Mouse (Mus musculus): ENCODE measurements at regions not wholly inside any gene's neighbourhood (a gene's known extent, or its start where the extent isn't known, plus 50 kb on each side); places are given as distances from the start of the nearest gene placed in this dataset.
A peak's percentile ranks its signal among the peaks of the same experiment; 100 is the strongest.

DNA sequence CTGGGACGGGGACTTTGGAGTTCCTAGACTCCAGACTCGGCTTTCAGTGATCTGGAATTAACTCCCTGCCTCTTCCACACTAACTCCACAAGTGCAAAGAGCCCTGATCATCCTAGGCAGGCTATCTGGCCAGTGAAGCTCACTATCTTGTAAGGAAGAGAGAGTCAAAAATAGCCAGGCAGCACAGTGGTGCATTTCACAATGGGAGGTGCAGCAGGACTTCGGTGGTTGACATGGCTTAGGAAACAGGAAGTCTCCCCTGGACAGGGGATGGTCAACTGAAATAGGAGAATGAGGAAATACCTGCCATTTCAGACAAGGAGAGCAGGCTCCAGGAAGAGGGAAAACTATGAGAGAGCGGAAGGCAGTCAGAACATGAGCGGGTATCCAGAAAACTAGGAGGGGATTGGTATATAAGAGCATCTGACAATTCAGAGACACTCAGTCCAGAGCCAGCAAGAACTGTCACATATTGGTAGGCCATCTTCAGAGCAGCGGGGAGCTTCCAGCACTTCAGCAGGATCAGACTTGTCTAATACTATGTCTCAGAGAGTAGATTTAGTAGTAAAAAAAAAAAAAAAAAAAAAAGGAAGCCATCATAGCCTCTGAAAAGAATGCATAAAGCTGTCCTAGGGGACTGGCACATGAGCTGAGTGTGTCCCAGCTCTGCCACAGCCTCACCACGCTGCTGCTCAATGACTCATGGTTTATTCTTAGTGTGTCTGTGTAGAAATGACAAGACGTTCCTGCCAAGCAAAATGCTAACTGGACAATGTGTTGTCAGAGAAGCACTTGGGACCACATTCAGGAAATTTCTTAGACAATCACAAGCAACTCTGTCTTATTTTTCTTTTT, 184.5 kb upstream of the Cpeb2 start:
- DNase-seq (ENCODE audit: low spot score in 2 of 2): peak; percentile 38 to 56

GRCm38 (mm10) chr5:43049381-43050301, 183.3 kb upstream of the Cpeb2 start:
- no peak for DNase-seq (ENCODE audit: low spot score in 2 of 2)

DNA sequence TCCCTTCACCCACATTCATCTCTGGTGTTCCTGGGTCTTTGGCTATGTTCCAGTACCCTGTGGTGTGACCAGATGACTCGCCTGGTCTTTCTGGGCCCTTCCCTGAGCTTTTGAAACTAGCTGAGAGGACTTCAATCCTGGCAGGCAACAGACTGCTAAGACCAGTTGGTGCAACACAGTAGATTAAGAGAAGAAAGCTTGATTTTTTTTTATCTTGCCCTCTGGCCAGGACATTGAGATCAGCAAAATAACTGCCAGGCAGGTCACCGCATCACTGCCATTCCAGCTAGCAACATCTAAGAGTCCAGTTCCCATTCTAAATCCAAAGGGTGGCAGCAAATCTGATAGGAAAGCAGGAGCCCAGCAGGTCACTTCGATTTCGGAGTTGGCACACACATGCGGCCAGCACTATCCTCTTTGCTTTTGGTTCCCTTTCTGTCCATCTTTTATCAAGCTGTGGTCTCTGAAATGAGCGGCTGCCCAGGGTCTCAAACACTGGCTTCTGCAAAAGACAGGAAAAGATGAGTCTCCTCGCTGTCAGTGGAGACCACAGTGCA, 181.9 kb upstream of the Cpeb2 start:
- no peak for DNase-seq (ENCODE audit: low spot score in 2 of 2)

DNA sequence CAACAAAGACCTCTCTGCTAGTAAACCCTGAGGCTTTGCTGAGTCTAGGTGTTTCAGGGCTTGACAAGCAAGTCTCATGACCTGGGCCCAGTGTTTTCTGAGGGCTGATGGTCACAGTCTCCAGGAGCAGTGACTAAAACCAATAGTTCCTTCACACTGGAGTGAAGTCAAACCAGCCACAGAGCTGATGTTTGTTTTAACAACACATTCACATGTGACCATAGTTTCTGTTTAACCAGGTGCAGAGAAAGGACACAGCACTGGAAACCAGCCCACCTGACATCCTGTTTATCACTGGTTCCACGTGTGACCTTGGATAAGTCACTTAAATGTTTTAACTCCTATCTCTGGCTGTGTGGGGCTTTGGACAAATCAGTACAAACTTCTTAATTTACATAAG, 180.3 kb upstream of the Cpeb2 start:
- no peak for DNase-seq (ENCODE audit: low spot score in 2 of 2)

DNA sequence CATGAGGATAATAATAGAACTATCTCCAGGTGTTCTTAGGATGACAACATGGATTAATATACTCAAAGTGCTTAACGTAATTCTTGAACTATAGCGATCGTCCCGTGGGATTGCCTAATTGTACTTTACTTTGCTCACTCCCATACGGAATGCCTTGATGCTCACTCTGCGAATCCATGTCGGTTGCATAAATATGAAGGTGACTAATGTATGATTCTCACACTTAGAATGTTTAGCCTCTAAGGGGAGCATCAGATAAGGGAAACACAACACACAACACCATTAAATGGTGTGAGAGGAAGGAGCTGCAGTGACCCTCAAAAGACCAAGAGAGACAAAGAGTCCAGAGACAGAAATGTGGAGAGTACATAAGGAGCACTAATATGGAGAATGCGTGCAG, 178.4 kb upstream of the Cpeb2 start:
- DNase-seq (ENCODE audit: low spot score in 2 of 2): no peak

DNA sequence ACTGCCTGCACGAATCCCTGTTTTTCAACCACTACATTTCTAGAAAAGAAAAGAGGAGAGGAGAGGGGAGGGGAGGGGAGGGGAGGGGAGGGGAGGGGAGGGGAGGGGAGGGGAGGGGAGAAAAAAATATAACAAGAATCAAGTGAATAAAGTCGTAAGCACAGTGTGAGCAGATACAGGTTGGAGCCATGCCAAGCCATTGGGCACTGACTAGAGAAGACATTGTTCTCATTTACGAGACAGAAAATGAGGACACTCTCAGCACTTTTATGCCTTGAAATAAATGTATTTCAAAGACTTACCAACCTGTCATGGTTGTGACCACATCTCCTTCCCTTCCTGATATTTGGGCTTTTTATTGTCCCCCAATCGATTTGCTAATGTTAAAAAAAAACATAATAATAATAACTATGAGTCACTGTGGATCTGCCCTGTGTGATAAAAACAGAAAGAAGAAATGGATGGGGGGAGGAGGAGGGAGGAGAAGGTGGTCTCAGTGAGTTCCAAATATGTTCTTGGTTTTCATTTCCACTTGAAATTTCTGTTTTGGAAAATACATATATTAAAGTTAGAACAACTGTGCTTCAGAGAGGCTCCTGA, 177.8 kb upstream of the Cpeb2 start:
- no peak for DNase-seq (ENCODE audit: low spot score in 2 of 2)

DNA sequence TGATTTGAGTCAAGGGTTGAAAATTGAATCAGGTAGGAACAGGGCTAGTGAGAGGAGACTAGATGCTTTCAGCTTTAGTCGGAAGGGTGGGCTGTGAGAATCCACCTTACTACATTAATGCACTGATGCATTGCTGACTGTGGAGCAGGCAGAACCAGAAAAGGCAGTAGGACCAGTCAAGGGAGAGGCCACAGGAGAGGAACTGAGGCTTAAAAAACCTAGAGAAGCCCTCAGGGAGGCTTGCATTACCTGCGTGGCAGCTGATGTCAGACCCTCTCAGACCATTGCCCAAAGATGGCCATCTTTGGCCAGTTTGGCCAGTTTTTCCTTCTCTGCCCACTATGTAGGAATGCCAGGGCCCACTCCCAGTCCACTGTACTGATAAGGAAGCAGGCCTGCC, 176.5 kb upstream of the Cpeb2 start:
- DNase-seq (ENCODE audit: low spot score in 2 of 2): no peak

GRCm38 (mm10) chr5:43061243-43061642, 171.7 kb upstream of the Cpeb2 start:
- no peak for DNase-seq (ENCODE audit: low spot score in 2 of 2)

DNA sequence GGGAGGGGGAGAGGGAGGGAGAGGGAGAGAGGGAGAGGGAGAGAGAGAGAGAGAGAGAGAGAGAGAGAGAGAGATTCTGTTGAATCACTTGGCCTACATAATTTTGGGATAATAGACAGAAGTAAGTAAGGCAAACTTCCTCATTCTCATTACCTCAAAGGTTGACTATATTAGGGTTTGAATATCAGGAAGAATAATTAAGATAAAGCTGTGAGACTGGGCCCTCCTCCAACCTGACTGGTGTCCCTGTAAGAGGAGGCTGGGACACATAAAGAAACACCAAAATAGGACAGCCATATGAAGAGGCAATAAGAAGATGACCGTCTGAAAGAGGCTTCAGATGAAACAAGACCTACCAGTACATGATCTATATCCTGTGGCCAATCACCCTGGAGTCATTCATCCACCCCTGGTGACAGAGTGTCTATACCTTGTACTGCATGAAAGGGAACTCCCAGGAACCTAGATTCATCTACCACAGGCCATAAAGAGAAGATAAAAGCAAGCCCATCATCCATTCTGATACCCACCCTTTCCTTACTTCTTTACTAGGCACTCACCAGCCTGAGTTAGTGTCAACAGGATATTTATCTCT, 171.1 kb upstream of the Cpeb2 start:
- no peak for DNase-seq (ENCODE audit: low spot score in 2 of 2)

GRCm38 (mm10) chr5:43062499-43062898, 170.5 kb upstream of the Cpeb2 start:
- DNase-seq (ENCODE audit: low spot score in 2 of 2): no peak

DNA sequence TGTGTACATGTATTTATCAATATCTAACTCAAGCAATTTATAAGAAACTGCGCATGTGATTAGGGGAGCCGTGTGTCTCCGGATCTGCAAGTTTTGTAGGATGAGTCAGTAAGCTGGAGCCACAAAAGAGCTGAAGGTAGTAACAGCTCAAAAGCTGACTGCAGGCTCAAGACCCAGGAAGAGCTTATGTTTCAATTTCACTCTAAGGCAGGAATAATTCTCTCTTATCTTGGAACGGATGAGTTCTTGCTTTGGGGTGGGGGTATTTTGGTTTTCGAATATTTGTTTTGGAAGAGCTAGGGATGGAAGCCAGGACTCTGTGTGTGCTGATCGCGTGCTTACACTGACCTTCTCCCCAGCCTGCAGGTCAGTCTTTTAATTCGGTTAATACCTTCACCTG, 169.6 kb upstream of the Cpeb2 start:
- DNase-seq (ENCODE audit: low spot score in 2 of 2): no peak

GRCm38 (mm10) chr5:43071541-43071940, 161.4 kb upstream of the Cpeb2 start:
- DNase-seq (ENCODE audit: low spot score in 2 of 2): no peak

GRCm38 (mm10) chr5:43072340-43072739, 160.6 kb upstream of the Cpeb2 start:
- no peak for DNase-seq (ENCODE audit: low spot score in 2 of 2)

DNA sequence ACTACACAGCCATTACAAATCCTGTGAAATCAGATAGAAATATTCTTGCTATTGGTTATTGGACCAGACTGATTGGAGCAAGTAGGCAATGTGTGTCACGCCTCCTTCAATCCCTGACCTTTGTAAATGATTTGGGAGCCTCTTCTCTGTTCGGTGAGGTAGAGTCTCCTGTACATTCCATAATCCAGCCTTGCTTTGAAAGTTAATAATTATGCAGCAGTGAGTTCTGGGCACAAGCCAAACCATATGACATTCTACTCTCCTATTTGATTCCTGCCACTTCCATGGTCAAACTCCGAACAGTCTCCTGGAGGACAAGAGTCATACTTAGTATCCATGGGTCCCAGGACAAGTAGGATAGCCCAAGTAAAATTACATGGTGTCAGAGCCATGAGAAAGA, 158.4 kb upstream of the Cpeb2 start:
- DNase-seq (ENCODE audit: low spot score in 2 of 2): no peak

GRCm38 (mm10) chr5:43080252-43080651, 152.7 kb upstream of the Cpeb2 start:
- no peak for DNase-seq (ENCODE audit: low spot score in 2 of 2)

DNA sequence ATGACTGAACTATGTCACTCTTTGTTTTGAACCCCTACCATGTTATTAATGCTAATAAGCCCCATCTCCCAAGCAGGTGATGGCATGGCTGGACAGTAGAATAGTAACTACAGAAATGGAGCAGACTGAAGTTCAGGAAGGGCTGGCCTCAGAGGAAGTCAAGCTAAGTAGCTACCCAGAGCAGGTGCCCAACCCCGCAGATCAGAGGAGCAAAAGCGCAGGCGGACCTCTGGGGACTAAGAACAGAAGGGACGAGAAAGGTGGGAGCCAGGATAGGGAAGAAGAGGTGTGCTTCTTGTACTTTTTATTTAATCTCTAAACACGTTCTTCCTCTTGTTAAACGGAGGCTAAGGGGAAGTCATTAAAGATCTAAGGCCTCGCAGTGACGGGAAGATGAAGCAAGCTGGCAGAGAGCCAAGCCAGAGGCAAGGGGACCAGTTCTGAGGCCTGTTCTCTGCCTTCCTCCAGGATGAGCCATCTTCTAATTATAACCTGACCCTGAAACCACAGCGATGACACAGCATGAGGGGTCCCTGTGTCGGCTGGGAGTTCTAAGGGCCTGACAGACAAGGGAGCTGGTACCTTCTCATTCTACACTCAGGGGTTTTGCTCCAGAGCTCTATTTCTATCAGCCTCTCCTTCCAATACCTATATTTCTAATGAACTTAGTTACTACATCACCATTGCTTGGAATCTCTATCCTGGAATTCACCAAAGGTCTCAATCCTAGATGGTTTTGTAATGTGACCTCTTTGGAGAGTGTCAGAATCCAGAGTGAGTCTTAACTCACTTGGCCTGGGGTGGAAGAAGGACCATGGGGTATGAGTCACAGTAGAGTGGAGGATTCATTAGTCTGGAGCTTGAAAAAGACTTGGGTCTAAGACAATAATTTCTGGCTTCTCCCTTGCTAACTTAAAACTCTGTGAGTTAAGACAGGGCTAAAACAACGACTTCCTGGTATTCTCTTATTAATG, 151.1 kb upstream of the Cpeb2 start:
- DNase-seq (ENCODE audit: low spot score in 2 of 2): no peak

DNA sequence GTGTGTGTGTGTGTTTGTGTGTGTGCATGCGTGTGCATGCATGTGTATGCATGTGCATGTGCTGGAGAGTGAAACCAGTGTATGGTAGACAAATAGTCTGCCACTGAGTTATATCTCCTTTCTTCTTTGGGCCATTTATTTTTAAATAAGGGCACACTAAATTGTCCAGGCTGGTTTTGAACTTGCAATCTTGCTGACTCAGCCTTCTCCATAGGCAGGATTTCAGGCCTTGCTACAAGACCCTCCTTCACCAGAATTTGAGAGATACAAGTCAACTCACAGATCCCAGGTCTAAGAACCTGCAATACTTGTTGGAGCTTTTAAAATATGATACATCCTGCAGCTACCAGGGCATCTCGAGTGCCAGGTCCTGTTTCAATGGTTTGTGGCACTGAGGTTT, 145.9 kb upstream of the Cpeb2 start:
- no peak for DNase-seq (ENCODE audit: low spot score in 2 of 2)

- DNase-seq (ENCODE audit: low spot score in 2 of 2): peak; percentile 10 to 23
Measured at GRCm38 (mm10) chr5:43087907-43088387, 145.0 kb upstream of the Cpeb2 start.

- no peak for DNase-seq (ENCODE audit: low spot score in 2 of 2)
Measured at GRCm38 (mm10) chr5:43088650-43089397, 144.1 kb upstream of the Cpeb2 start.

DNA sequence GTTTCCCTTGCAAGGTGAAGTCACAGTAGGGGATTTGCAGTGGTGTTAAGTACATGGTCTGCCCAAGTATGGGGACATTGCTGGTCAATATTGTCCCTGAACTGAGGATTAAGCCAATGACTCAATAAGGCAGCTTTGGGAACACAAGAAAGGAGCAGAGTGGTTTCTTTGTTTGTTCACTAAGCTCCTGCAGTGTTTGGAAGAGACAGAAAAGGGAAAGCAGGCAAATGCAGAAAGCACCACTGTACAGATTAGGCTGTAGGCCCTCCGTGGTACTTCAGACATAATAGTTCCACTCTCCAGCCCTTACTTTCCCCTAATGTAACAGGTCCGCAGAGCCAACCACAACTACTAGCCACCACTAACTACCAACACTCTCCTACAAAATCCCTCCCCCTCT, 143.5 kb upstream of the Cpeb2 start:
- DNase-seq (ENCODE audit: low spot score in 2 of 2): no peak
